Mouse (Mus musculus): Measurements from ENCODE around the gene Tmprss9. TPM values are rescaled to one million over a fixed set of nuclear protein-coding genes. Genes with fewer than 3 reads are reported as not detected.

Tmprss9 gene
- total and polyA plus RNA-seq, 3 experiments = 0.04 TPM; not detected in 2

GRCm38 (mm10) chr10:80937646-80938045 lies 66.0 kb downstream of the Tmprss9 start:
- H3K27me3 ChIP-seq (replicated peaks) = peaks cover 52% of the 10 kb centered on the region
- H3K27ac ChIP-seq (ENCODE audit: insufficient read depth, low read depth) = no peak overlapping the region
- peak; percentile 46 for DNase-seq (ENCODE audit: extremely low read depth)
- dilution Hi-C loops (cut with MboI; ENCODE audit: extremely low pct_ligation_motif_present, extremely low pct_unique_long_range_greater_than_20kb, low sequenced_read_pairs) = no loop called here
- H3K4me3 ChIP-seq (replicated peaks in 1 of 3; ENCODE audit: low read depth in 2 of 3, low read length in 2 of 3, poor library complexity in 1 of 3) = no peak overlapping the region
- H3K4me1 ChIP-seq (ENCODE audit: control insufficient read depth in 1 of 2, insufficient read depth in 2 of 2) = peaks cover 51 to 89% of the 10 kb centered on the region in 2 experiments
- H3K36me3 ChIP-seq (replicated peaks in 1 of 2; ENCODE audit: control insufficient read depth in 1 of 2, insufficient read depth in 1 of 2, low read length in 1 of 2) = no peaks in the 10 kb centered on the region
- TF ChIP-seq RCOR1 (conservative IDR thresholded peaks at IDR 0.05; ENCODE audit: low read depth, low read length) (no peak), EP300 (IDR thresholded peaks at IDR 0.05; ENCODE audit: low read length) (0 out of 2 replicates have a peak, but pooled peaks have one; percentile 23), ELF1 (IDR thresholded peaks at IDR 0.05; ENCODE audit: low read depth, low read length) (peak; percentile 74), E2F4 (IDR thresholded peaks at IDR 0.05; ENCODE audit: insufficient replicate concordance, low read depth, low read length) (no peak), TCF12 (IDR thresholded peaks at IDR 0.05; ENCODE audit: low read depth, low read length) (peak; percentile 70), UBTF (IDR thresholded peaks at IDR 0.05; ENCODE audit: low read depth, low read length) (no peak)
- H3K4me2 ChIP-seq (ENCODE audit: insufficient read depth, low read depth, poor library complexity, severe bottlenecking) = peak overlapping the region; percentile 59
- H3K79me2 ChIP-seq (replicated peaks; ENCODE audit: control insufficient read depth, extremely low read depth, insufficient read depth, poor library complexity, severe bottlenecking) = no peaks in the 10 kb centered on the region
- in situ Hi-C loops (cut with MboI; ENCODE audit: low pct_ligation_motif_present, low pct_unique_long_range_greater_than_20kb, low sequenced_read_pairs) = no loop called here
- no peak overlapping the region for H3K9ac ChIP-seq (ENCODE audit: insufficient read depth, low read depth)
- no peaks in the 10 kb centered on the region for H3K9me3 ChIP-seq (replicated peaks; ENCODE audit: low read length)

GRCm38 (mm10) chr10:80938831-80939550 lies 67.3 kb downstream of the Tmprss9 start:
- Histone ChIP-seq H3K27me3 (replicated peaks) (peaks cover 60% of the 10 kb centered on the region), H3K27ac (ENCODE audit: insufficient read depth, low read depth) (no peak overlapping the region), H3K9me3 (replicated peaks; ENCODE audit: low read length) (no peaks in the 10 kb centered on the region), H3K4me1 (ENCODE audit: control insufficient read depth in 1 of 2, insufficient read depth in 2 of 2) (peaks cover 48 to 86% of the 10 kb centered on the region in 2 experiments), H3K9ac (ENCODE audit: insufficient read depth, low read depth) (no peak overlapping the region), H3K4me3 (replicated peaks in 1 of 3; ENCODE audit: low read depth in 2 of 3, low read length in 2 of 3, poor library complexity in 1 of 3) (no peak overlapping the region), H3K79me2 (replicated peaks; ENCODE audit: control insufficient read depth, extremely low read depth, insufficient read depth, poor library complexity, severe bottlenecking) (no peaks in the 10 kb centered on the region), H3K36me3 (replicated peaks in 1 of 2; ENCODE audit: control insufficient read depth in 1 of 2, insufficient read depth in 1 of 2, low read length in 1 of 2) (no peaks in the 10 kb centered on the region), H3K4me2 (ENCODE audit: insufficient read depth, low read depth, poor library complexity, severe bottlenecking) (no peak overlapping the region)
- dilution Hi-C loops (cut with MboI; ENCODE audit: extremely low pct_ligation_motif_present, extremely low pct_unique_long_range_greater_than_20kb, low sequenced_read_pairs) = no loop called here
- no peak for TF ChIP-seq HCFC1 (IDR thresholded peaks at IDR 0.05; ENCODE audit: low read depth, low read length)
- TF ChIP-seq ZNF384 (IDR thresholded peaks at IDR 0.05; ENCODE audit: low read depth, low read length) = no peak
- no peak for TF ChIP-seq SIN3A (IDR thresholded peaks at IDR 0.05; ENCODE audit: low read length)
- TF ChIP-seq MXI1 (IDR thresholded peaks at IDR 0.05; ENCODE audit: low read depth, low read length) = no peak
- TF ChIP-seq MEF2A (IDR thresholded peaks at IDR 0.05; ENCODE audit: borderline replicate concordance, low read depth, low read length) = no peak
- TF ChIP-seq KAT2A (IDR thresholded peaks at IDR 0.05; ENCODE audit: insufficient replicate concordance, low read length) = no peak
- TF ChIP-seq ETS1 (conservative IDR thresholded peaks at IDR 0.05; ENCODE audit: low read depth, low read length) = no peak
- DNase-seq (ENCODE audit: extremely low read depth) = no peak
- in situ Hi-C loops (cut with MboI; ENCODE audit: low pct_ligation_motif_present, low pct_unique_long_range_greater_than_20kb, low sequenced_read_pairs) = no loop called here

Data from CH12.LX (cell line).